Mouse (Mus musculus) left cerebral cortex, adult 2 months (tissue): ENCODE measurements around the gene Etv6. TPM values are rescaled to one million over a fixed set of nuclear protein-coding genes. Genes with fewer than 3 reads are reported as not detected.
A peak's percentile ranks its signal among the peaks of the same experiment; 100 is the strongest.

Source experiments
- DNase-seq, 2 experiments: peaks; one replicate each; pipeline ENCODE4 v3.0.0; 2021 to 2022; ENCODE audit warnings: low spot score in 2 of 2, mixed read lengths in 1 of 2; ENCODE audit errors: extremely low spot score in 1 of 2
- H3K27ac ChIP-seq: fragments of 200-600 bp; 2 replicates; pipeline ENCODE4 v1.8.1; 2022
- H3K4me3 ChIP-seq: fragments of 200-600 bp; 2 replicates; pipeline ENCODE4 v1.8.1; 2022
- CTCF ChIP-seq: fragments of 200-600 bp; IDR thresholded peaks from 2 replicates; pipeline ENCODE4 v1.8.1; 2022; ENCODE audit warnings: antibody characterized with exemption, mild to moderate bottlenecking, moderate library complexity
- intact Hi-C: fragments of 180-260 bp; cut with DNase I; formaldehyde crosslinking; loops from one replicate; pipeline ENCODE4 v1.15.1; 2025
- total RNA-seq, 2 experiments: library from RNA; stranded (reverse); gene quantifications; 2 replicates each; pipeline ENCODE4 v1.2.3; 2021

Gene Etv6
- total RNA-seq, 2 experiments from 2014 or later = 18.7 to 19.3 TPM

- Histone ChIP-seq H3K4me3 (no peak overlapping the region), H3K27ac (no peak overlapping the region)
- DNase-seq = no peak
- intact Hi-C loops = no loop called here
- no peak for TF ChIP-seq CTCF
Measured at GRCm38 (mm10) chr6:134060811-134061210, 25.3 kb downstream of the Etv6 start.

GRCm38 (mm10) chr6:134065018-134065725 lies 29.7 kb downstream of the Etv6 start:
- no peak for TF ChIP-seq CTCF
- intact Hi-C loops = no loop called here
- Histone ChIP-seq H3K4me3 (no peak overlapping the region), H3K27ac (no peak overlapping the region)
- DNase-seq = no peak

GRCm38 (mm10) chr6:134066112-134066511 lies 30.6 kb downstream of the Etv6 start:
- TF ChIP-seq CTCF = no peak
- DNase-seq = no peak
- Histone ChIP-seq H3K4me3 (no peak overlapping the region), H3K27ac (no peak overlapping the region)
- intact Hi-C loops = no loop called here

GRCm38 (mm10) chr6:134066996-134067395 lies 31.5 kb downstream of the Etv6 start:
- intact Hi-C loops = no loop called here
- Histone ChIP-seq H3K4me3 (no peak overlapping the region), H3K27ac (no peak overlapping the region)
- DNase-seq = no peak
- no peak for TF ChIP-seq CTCF

GRCm38 (mm10) chr6:134067536-134067935 lies 32.0 kb downstream of the Etv6 start:
- no peak overlapping the region for H3K4me3 ChIP-seq
- H3K27ac ChIP-seq = no peak overlapping the region
- intact Hi-C loops = no loop called here
- TF ChIP-seq CTCF = no peak
- DNase-seq = no peak

- no peak for TF ChIP-seq CTCF
- H3K4me3 ChIP-seq = no peak overlapping the region
- no peak overlapping the region for H3K27ac ChIP-seq
- intact Hi-C loops = no loop called here
- DNase-seq = no peak
Measured at GRCm38 (mm10) chr6:134072439-134072838, 36.9 kb downstream of the Etv6 start.

- TF ChIP-seq CTCF = no peak
- no peak overlapping the region for H3K27ac ChIP-seq
- no peak for DNase-seq
- H3K4me3 ChIP-seq = no peak overlapping the region
- intact Hi-C loops = no loop called here
Measured at GRCm38 (mm10) chr6:134072906-134073305, 37.4 kb downstream of the Etv6 start.

GRCm38 (mm10) chr6:134074353-134074752 lies 38.9 kb downstream of the Etv6 start:
- Histone ChIP-seq H3K4me3 (no peak overlapping the region), H3K27ac (no peak overlapping the region)
- no peak for TF ChIP-seq CTCF
- intact Hi-C loops = no loop called here
- no peak for DNase-seq

GRCm38 (mm10) chr6:134075031-134075430 lies 39.5 kb downstream of the Etv6 start:
- no peak for TF ChIP-seq CTCF
- intact Hi-C loops = loop anchor here (5.0 kb wide), 2 partner anchors 97 to 142 kb away; no protein-coding TSS in a partner anchor
- no peak overlapping the region for H3K27ac ChIP-seq

GRCm38 (mm10) chr6:134078016-134078415 lies 42.5 kb downstream of the Etv6 start:
- intact Hi-C loops = loop anchor here (5.0 kb wide), 2 partner anchors 94 to 139 kb away; no protein-coding TSS in a partner anchor
- TF ChIP-seq CTCF = no peak
- no peak overlapping the region for H3K4me3 ChIP-seq
- no peak for DNase-seq
- no peak overlapping the region for H3K27ac ChIP-seq

More at GRCm38 (mm10) chr6:134075031-134075430, 39.5 kb downstream of the Etv6 start:
- no peak overlapping the region for H3K4me3 ChIP-seq
- no peak for DNase-seq

GRCm38 (mm10) chr6:134079112-134079511 lies 43.6 kb downstream of the Etv6 start:
- peak; percentile 38 to 70 for DNase-seq
- intact Hi-C loops = loop anchor here (5.0 kb wide), 2 partner anchors 93 to 138 kb away; no protein-coding TSS in a partner anchor
- no peak; the same call in 1 of the 2 replicates for TF ChIP-seq CTCF

GRCm38 (mm10) chr6:134079563-134079962 lies 44.1 kb downstream of the Etv6 start:
- TF ChIP-seq CTCF = no peak
- intact Hi-C loops = loop anchor here (5.0 kb wide), 2 partner anchors 93 to 138 kb away; no protein-coding TSS in a partner anchor
- Histone ChIP-seq H3K4me3 (no peak overlapping the region), H3K27ac (peak overlapping the region; percentile 5; the same call in 1 of the 2 replicates)
- no peak for DNase-seq

More at GRCm38 (mm10) chr6:134079112-134079511, 43.6 kb downstream of the Etv6 start:
- peak overlapping the region; percentile 5; the same call in 1 of the 2 replicates for H3K27ac ChIP-seq
- H3K4me3 ChIP-seq = no peak overlapping the region

GRCm38 (mm10) chr6:134080946-134081345 lies 45.4 kb downstream of the Etv6 start:
- no peak for DNase-seq
- intact Hi-C loops = no loop called here
- Histone ChIP-seq H3K27ac (no peak overlapping the region), H3K4me3 (no peak overlapping the region)
- TF ChIP-seq CTCF = no peak
